Mouse (Mus musculus) forebrain, embryonic 16.5 days (tissue): ENCODE data around the gene Tshr. TPM values are rescaled to one million over a fixed set of nuclear protein-coding genes. Genes with fewer than 3 reads are reported as not detected.
"Not testable (repeated sequence)": the region's sequence is repeated elsewhere in the genome, so short reads cannot be mapped to it uniquely, and the experiment has no call there.

Experiments
- ATAC-seq: fragments of 200-750 bp; cut with Nextera tagmentation; 2 replicates; pipeline ENCODE4 v1.8.0; 2017; ENCODE audit warnings: mild to moderate bottlenecking, moderate library complexity
- H3K27ac ChIP-seq: fragments of 300-500 bp; sonication (generic); 2 replicates; pipeline ENCODE4 v1.5.1; 2014; ENCODE audit warnings: low read length, control low read depth
- H3K27me3 ChIP-seq: fragments of 300-500 bp; sonication (generic); replicated peaks from 2 replicates; pipeline ENCODE4 v1.6.1; 2014; ENCODE audit warnings: low read length; ENCODE audit not compliant: control insufficient read depth, insufficient read depth
- H3K36me3 ChIP-seq: fragments of 300-500 bp; sonication (generic); 2 replicates; pipeline ENCODE4 v1.6.1; 2014; ENCODE audit not compliant: control insufficient read depth, insufficient read depth
- H3K4me1 ChIP-seq: fragments of 300-500 bp; sonication (generic); replicated peaks from 2 replicates; pipeline ENCODE4 v1.6.1; 2014; ENCODE audit warnings: low read length; ENCODE audit not compliant: control insufficient read depth, insufficient read depth
- H3K4me2 ChIP-seq: fragments of 300-500 bp; sonication (generic); 2 replicates; pipeline ENCODE4 v1.6.1; 2014; ENCODE audit warnings: mild to moderate bottlenecking, low read length, control low read depth
- H3K4me3 ChIP-seq: fragments of 300-500 bp; sonication (generic); replicated peaks from 2 replicates; pipeline ENCODE4 v1.5.1; 2014; ENCODE audit warnings: mild to moderate bottlenecking, low read length, control low read depth
- H3K9ac ChIP-seq: fragments of 300-500 bp; sonication (generic); replicated peaks from 2 replicates; pipeline ENCODE4 v1.6.1; 2014; ENCODE audit warnings: low read depth, low read length, control low read depth
- H3K9me3 ChIP-seq: fragments of 300-500 bp; sonication (generic); 2 replicates; pipeline ENCODE4 v1.6.1; 2016; ENCODE audit warnings: low read length; ENCODE audit not compliant: control insufficient read depth
- WGBS: fragments of 180-500 bp; shearing (Covaris S2); extraction: QIAGEN DNeasy Blood & Tissue Kit; methylation state at CpG from one replicate; pipeline ENCODE4 v1.1.7; 2014; 5-methylcytosine and 5-hydroxymethylcytosine counted together
- polyA plus RNA-seq: library from polyadenylated mRNA; unstranded; fragments of >200 nt; fragmentation: Nextera tagmentation; extraction: Ambion mirVana; gene quantifications from 2 replicates; pipeline ENCODE4 v1.2.1, GENCODE M21; 2015

Gene Tshr
- polyA plus RNA-seq, result 0.95 and 1.7 TPM in 2 replicates

- Histone ChIP-seq H3K9ac (peak within 1 kb of the TSS; percentile 53), H3K9me3 (no peaks in the 10 kb centered on the region), H3K4me2 (peak within 1 kb of the TSS; percentile 89), H3K4me1 (peaks cover 5% of the 10 kb centered on the region), H3K27me3 (no peaks in the 10 kb centered on the region), H3K4me3 (peak within 1 kb of the TSS; percentile 60), H3K36me3 (no peaks in the 10 kb centered on the region), H3K27ac (no peak within 1 kb of the TSS)
- peak; percentile 100 for ATAC-seq
- under 1% methylated on average over 27 of the region's 27 CpGs for WGBS
These were observed at the start of gene Tshr, which contains the start of gene Cep128 for GRCm38 (mm10) chr12:91384281-91385017. Gene Tshr (plus strand): TSS chr12:91384563. Gene Cep128 (minus strand): TSS chr12:91384409.

GRCm38 (mm10) chr12:91338656-91339055, 45.7 kb upstream of the Tshr start:
- not testable (repeated sequence) for H3K27me3 ChIP-seq, H3K9ac ChIP-seq, H3K27ac ChIP-seq, H3K4me3 ChIP-seq, H3K36me3 ChIP-seq, H3K9me3 ChIP-seq, ATAC-seq, H3K4me2 ChIP-seq, H3K4me1 ChIP-seq
- WGBS, result 97% methylated on average over 13 of the region's 13 CpGs

- WGBS, result 73% methylated on average over 8 of the region's 8 CpGs
- Histone ChIP-seq H3K9me3 (no peaks in the 10 kb centered on the region), H3K4me1 (no peaks in the 10 kb centered on the region), H3K27ac (no peak overlapping the region), H3K9ac (no peak overlapping the region), H3K36me3 (no peaks in the 10 kb centered on the region), H3K4me2 (no peak overlapping the region), H3K4me3 (no peak overlapping the region), H3K27me3 (no peaks in the 10 kb centered on the region)
- ATAC-seq, result no peak
These were observed 30.6 kb upstream of the Tshr start for GRCm38 (mm10) chr12:91353783-91354182.

- no peak for ATAC-seq
- WGBS, result 87% methylated on average over 3 of the region's 3 CpGs
- H3K4me1 ChIP-seq, result no peaks in the 10 kb centered on the region
- H3K27ac ChIP-seq, result no peak overlapping the region
- no peak overlapping the region for H3K4me3 ChIP-seq
- H3K36me3 ChIP-seq, result no peaks in the 10 kb centered on the region
- no peak overlapping the region for H3K4me2 ChIP-seq
- no peak overlapping the region for H3K9ac ChIP-seq
- H3K9me3 ChIP-seq, result peaks cover 5% of the 10 kb centered on the region; the same call in 1 of the 2 replicates
- H3K27me3 ChIP-seq, result no peaks in the 10 kb centered on the region
These were observed 15.2 kb upstream of the Tshr start for GRCm38 (mm10) chr12:91369173-91369572.

- Histone ChIP-seq H3K4me2 (peak overlapping the region; percentile 89), H3K27ac (no peak overlapping the region), H3K9ac (peak overlapping the region; percentile 30), H3K4me1 (peaks cover 5% of the 10 kb centered on the region), H3K9me3 (no peaks in the 10 kb centered on the region), H3K36me3 (no peaks in the 10 kb centered on the region), H3K27me3 (no peaks in the 10 kb centered on the region), H3K4me3 (peak overlapping the region; percentile 60)
- ATAC-seq, result peak; percentile 39
- 1% methylated on average over 22 of the region's 22 CpGs for WGBS
These were observed 673 bp upstream of the Tshr start for GRCm38 (mm10) chr12:91383516-91384264.

- Histone ChIP-seq H3K27me3 (no peaks in the 10 kb centered on the region), H3K9me3 (no peaks in the 10 kb centered on the region), H3K9ac (peak overlapping the region; percentile 60), H3K4me3 (peak overlapping the region; percentile 54), H3K4me1 (peaks cover 8% of the 10 kb centered on the region), H3K4me2 (peak overlapping the region; percentile 86), H3K27ac (no peak overlapping the region), H3K36me3 (no peaks in the 10 kb centered on the region)
- peak; percentile 96 for ATAC-seq
- under 1% methylated on average over 38 of the region's 38 CpGs for WGBS
These were observed 16.1 kb downstream of the Tshr start for GRCm38 (mm10) chr12:91400232-91401048.

GRCm38 (mm10) chr12:91401049-91401352, 16.6 kb downstream of the Tshr start:
- Histone ChIP-seq H3K9ac (peak overlapping the region; percentile 60), H3K27me3 (no peaks in the 10 kb centered on the region), H3K4me2 (peak overlapping the region; percentile 86), H3K4me1 (peaks cover 8% of the 10 kb centered on the region), H3K9me3 (no peaks in the 10 kb centered on the region), H3K4me3 (peak overlapping the region; percentile 54), H3K27ac (no peak overlapping the region), H3K36me3 (no peaks in the 10 kb centered on the region)
- no peak; the same call in 1 of the 2 replicates for ATAC-seq
- WGBS, result 7% methylated on average over 12 of the region's 12 CpGs

GRCm38 (mm10) chr12:91410306-91410705, 25.9 kb downstream of the Tshr start:
- Histone ChIP-seq H3K36me3 (no peaks in the 10 kb centered on the region), H3K4me2 (no peak overlapping the region), H3K9me3 (no peaks in the 10 kb centered on the region), H3K9ac (no peak overlapping the region), H3K4me1 (peaks cover 19% of the 10 kb centered on the region), H3K4me3 (no peak overlapping the region), H3K27me3 (no peaks in the 10 kb centered on the region), H3K27ac (no peak overlapping the region)
- WGBS, result 49% methylated on average over 4 of the region's 4 CpGs
- ATAC-seq, result no peak
